Mouse (Mus musculus) G1E (cell line): ENCODE measurements around the gene Marc1.

Experiments used
- CTCF ChIP-seq: IDR thresholded peaks from 2 replicates; pipeline ENCODE4 v1.5.1; 2012; ENCODE audit warnings: low read depth, low read length, inconsistent platforms, mixed read lengths
- GATA1 ChIP-seq: IDR thresholded peaks from 2 replicates; pipeline ENCODE4 v1.6.1; 2012; ENCODE audit warnings: borderline replicate concordance, low read length, inconsistent platforms, mixed read lengths
- GATA2 ChIP-seq: IDR thresholded peaks from 2 replicates; pipeline ENCODE4 v1.6.1; 2012; ENCODE audit warnings: low read depth, low read length, inconsistent platforms, borderline replicate concordance
- POLR2AphosphoS5 ChIP-seq: IDR thresholded peaks from 2 replicates; pipeline ENCODE4 v1.6.1; 2012; ENCODE audit warnings: low read depth, low read length, inconsistent platforms; ENCODE audit not compliant: insufficient replicate concordance
- TAL1 ChIP-seq: conservative IDR thresholded peaks from 2 replicates; pipeline ENCODE4 v1.6.1; 2012; ENCODE audit warnings: low read depth, low read length, inconsistent platforms, mixed read lengths

- TF ChIP-seq CTCF = no peak
- no peak for TF ChIP-seq GATA1
- TF ChIP-seq TAL1 = no peak
- no peak for TF ChIP-seq POLR2AphosphoS5
- TF ChIP-seq GATA2 = no peak
Observed at GRCm38 (mm10) chr1:184793163-184793876, 17.8 kb downstream of the Marc1 start.
